Mouse (Mus musculus): ENCODE data around the gene Dpf3.

GRCm38 (mm10) chr12:83337776-83338149, 149.8 kb downstream of the Dpf3 start:
- no peak for TF ChIP-seq CTCF (IDR thresholded peaks at IDR 0.05; ENCODE audit: control insufficient read depth, insufficient read depth, low read length)
- TF ChIP-seq POLR2A (IDR thresholded peaks at IDR 0.05; ENCODE audit: borderline replicate concordance, control insufficient read depth, low read depth, low read length): no peak

Data from bone marrow, adult 2 months (tissue).